16 mouse cellular contexts compared by ENCODE assay signal in genomic region chr19:59465751-59466410, GRCm38 (mm10). TPM values are rescaled to one million over a fixed set of nuclear protein-coding genes. Genes with fewer than 3 reads are reported as not detected.
A peak's percentile ranks its signal among the peaks of the same experiment; 100 is the strongest.
DNase-seq lines count a peak whose midpoint lies in the region; ATAC-seq and TF ChIP-seq lines count a peak whose summit lies in the region.
"Had no signal": no experiment of that assay in that cellular context is flagged by ENCODE, and none has a peak within 500 bp of the region (broad histone marks: within the 10 kb centered on the region; RNA-seq: fewer than 3 reads in every experiment).

No protein-coding gene starts in this region.

- H3K4me3 ChIP-seq in layer of hippocampus, adult 2 months, result peak overlapping the region; percentile 23; the same call in 1 of the 2 replicates
- no peak overlapping the region for H3K4me3 ChIP-seq in embryonic facial prominence, embryonic 10.5 days
- peak overlapping the region; percentile 38 for H3K4me3 ChIP-seq in forebrain, embryonic 13.5 days
- no peak overlapping the region for H3K4me3 ChIP-seq in midbrain, embryonic 15.5 days
- H3K4me3 ChIP-seq: heart, embryonic 13.5 days; myocyte had no signal

- H3K4me1 ChIP-seq in embryonic facial prominence, embryonic 10.5 days, result peaks cover 51% of the 10 kb centered on the region
- peaks cover 89% of the 10 kb centered on the region for H3K4me1 ChIP-seq in forebrain, embryonic 13.5 days
- H3K4me1 ChIP-seq in midbrain, embryonic 15.5 days, result peaks cover 36% of the 10 kb centered on the region

- peak overlapping the region; percentile 78 for H3K4me2 ChIP-seq in forebrain, embryonic 13.5 days
- H3K4me2 ChIP-seq in midbrain, embryonic 15.5 days, result peak overlapping the region; percentile 18
- H3K4me2 ChIP-seq: heart, embryonic 13.5 days had no signal

- no peak for ATAC-seq in forebrain, embryonic 13.5 days
- ATAC-seq in midbrain, embryonic 15.5 days (replicated peaks), result no peak
- ATAC-seq: CD4-positive, CD25-positive, alpha-beta regulatory T cell, adult 4 months; hindbrain, postnatal 0 days had no signal

- no peaks in the 10 kb centered on the region for H3K9me3 ChIP-seq in embryonic facial prominence, embryonic 10.5 days
- no peaks in the 10 kb centered on the region for H3K9me3 ChIP-seq in forebrain, embryonic 13.5 days (replicated peaks)
- no peaks in the 10 kb centered on the region for H3K9me3 ChIP-seq in midbrain, embryonic 15.5 days
- H3K9me3 ChIP-seq: heart, embryonic 13.5 days had no signal

- no peak for TF ChIP-seq CTCF in layer of hippocampus, adult 2 months (conservative IDR thresholded peaks at IDR 0.05)

- WGBS in embryonic facial prominence, embryonic 10.5 days, result 4% methylated on average over 10 of the region's 10 CpGs
- WGBS in forebrain, embryonic 13.5 days, result 2% methylated on average over 10 of the region's 10 CpGs
- 1% methylated on average over 10 of the region's 10 CpGs for WGBS in midbrain, embryonic 15.5 days

- H3K9ac ChIP-seq in forebrain, embryonic 13.5 days, result peak overlapping the region; percentile 93
- no peak overlapping the region for H3K9ac ChIP-seq in midbrain, embryonic 15.5 days
- H3K9ac ChIP-seq: heart, embryonic 13.5 days had no signal

- peaks cover 100% of the 10 kb centered on the region for H3K27me3 ChIP-seq in embryonic facial prominence, embryonic 10.5 days (replicated peaks; ENCODE audit: low read depth, poor library complexity, severe bottlenecking)
- H3K27me3 ChIP-seq in forebrain, embryonic 13.5 days, result peaks cover 58% of the 10 kb centered on the region
- H3K27me3 ChIP-seq in midbrain, embryonic 15.5 days (replicated peaks), result peaks cover 78% of the 10 kb centered on the region

- intact Hi-C loops in heart, postnatal 36 days (cut with DNase I), result no loop called here

- peak overlapping the region; percentile 98; the same call in 1 of the 2 replicates for H3K27ac ChIP-seq in layer of hippocampus, adult 2 months
- no peak overlapping the region for H3K27ac ChIP-seq in embryonic facial prominence, embryonic 10.5 days (replicated peaks)
- peak overlapping the region; percentile 98 for H3K27ac ChIP-seq in forebrain, embryonic 13.5 days
- H3K27ac ChIP-seq in midbrain, embryonic 15.5 days, result peak overlapping the region; percentile 57; the same call in 1 of the 2 replicates
- H3K27ac ChIP-seq: heart, embryonic 13.5 days; hindbrain, postnatal 0 days had no signal

- H3K36me3 ChIP-seq in embryonic facial prominence, embryonic 10.5 days (replicated peaks), result no peaks in the 10 kb centered on the region
- H3K36me3 ChIP-seq in forebrain, embryonic 13.5 days (ENCODE audit: poor library complexity, severe bottlenecking), result peaks cover 4% of the 10 kb centered on the region; the same call in 1 of the 2 replicates
- no peaks in the 10 kb centered on the region for H3K36me3 ChIP-seq in midbrain, embryonic 15.5 days (replicated peaks)
- H3K36me3 ChIP-seq: heart, embryonic 13.5 days had no signal

- DNase-seq in layer of hippocampus, adult 2 months (ENCODE audit: low spot score in 2 of 2), result no peak
- no peak for DNase-seq in layer of hippocampus, adult 8-10 months (ENCODE audit: low spot score in 2 of 2)
- DNase-seq in embryonic facial prominence, embryonic 10.5 days (ENCODE audit: low spot score), result peak; percentile 23
- DNase-seq in thymus, postnatal 10 days (ENCODE audit: low spot score in 2 of 2), result no peak
- no peak for DNase-seq in gastrocnemius, adult 8-10 months (ENCODE audit: low spot score in 2 of 2)
- no peak for DNase-seq in heart, postnatal 36 days
- DNase-seq: cerebellum, postnatal 25 days; gastrocnemius, postnatal 36 days; lung, postnatal 4 days had no signal

RNA-seq across cellular contexts. Expression of gene Emx2, which starts 7.7 kb away (rescaled TPM):
- total RNA-seq in layer of hippocampus, adult 2 months (2021), result 10 to 100 TPM; 26.6 to 29.8 TPM
- total RNA-seq in layer of hippocampus, adult 8-10 months (2022), result 10 to 100 TPM; 17.4 to 25.8 (median 21.9) TPM
- 8.0 and 12.1 TPM in 2 replicates for polyA plus RNA-seq in embryonic facial prominence, embryonic 10.5 days (2016; fragmentation: Nextera tagmentation; extraction: Ambion mirVana)
- 29.8 and 37.3 TPM in 2 replicates for polyA plus RNA-seq in forebrain, embryonic 13.5 days (2015; fragmentation: Nextera tagmentation; extraction: Ambion mirVana)
- polyA plus RNA-seq in midbrain, embryonic 15.5 days (2015; fragmentation: Nextera tagmentation; extraction: Ambion mirVana), result 15.5 and 18.2 TPM in 2 replicates
- under 1 TPM; 0.38 to 0.97 (median 0.50) TPM for total RNA-seq in gastrocnemius, adult 8-10 months (2022)
- not detected for total RNA-seq in heart, postnatal 36 days (2021)
- polyA plus RNA-seq: CD4-positive, CD25-positive, alpha-beta regulatory T cell, adult 4 months; heart, embryonic 13.5 days; liver, embryonic 16.5 days; myocyte had no signal

Comparison
In these comparisons a context has a peak if more than half of its experiments do, and no peak if none do; other contexts are left out.
1. H3K4me3 ChIP-seq: peak in layer of hippocampus, adult 2 months (single experiment) and forebrain, embryonic 13.5 days (single experiment); none in embryonic facial prominence, embryonic 10.5 days (single experiment) and midbrain, embryonic 15.5 days (single experiment).
2. RNA of gene Emx2, which starts 7.7 kb away (total RNA-seq): 26.6 to 29.8 TPM in layer of hippocampus, adult 2 months and 17.4 to 25.8 TPM in layer of hippocampus, adult 8-10 months; 0.38 to 0.97 TPM in gastrocnemius, adult 8-10 months and not detected in heart, postnatal 36 days; every median in the first group is over 4 times any median in the second.